In genomic region chr15:92580742-92581383, GRCm38 (mm10) we compare ENCODE assay signal across 16 mouse cellular contexts.
DNase-seq lines count a peak whose midpoint lies in the region; ATAC-seq and TF ChIP-seq lines count a peak whose summit lies in the region.
"Had no signal": no experiment of that assay in that cellular context is flagged by ENCODE, and none has a peak within 500 bp of the region (broad histone marks: within the 10 kb centered on the region; RNA-seq: fewer than 3 reads in every experiment).

No protein-coding gene starts in this region.

- no peak overlapping the region for H3K9ac ChIP-seq in forebrain, postnatal 0 days
- no peak overlapping the region for H3K9ac ChIP-seq in midbrain, embryonic 11.5 days (ENCODE audit: low read length)
- H3K9ac ChIP-seq: kidney, embryonic 15.5 days; liver, embryonic 13.5 days had no signal

- H3K4me2 ChIP-seq in forebrain, postnatal 0 days (ENCODE audit: low read depth) = no peak overlapping the region
- H3K4me2 ChIP-seq in midbrain, embryonic 11.5 days = no peak overlapping the region
- H3K4me2 ChIP-seq: kidney, embryonic 15.5 days; liver, embryonic 13.5 days had no signal

- H3K4me3 ChIP-seq in forebrain, postnatal 0 days (ENCODE audit: low read depth, low read length) = no peak overlapping the region
- H3K4me3 ChIP-seq in midbrain, embryonic 11.5 days (ENCODE audit: low read depth, low read length) = no peak overlapping the region
- H3K4me3 ChIP-seq: heart, adult 2 months; kidney, embryonic 15.5 days; liver, embryonic 13.5 days; myocyte had no signal

- no peak for TF ChIP-seq CTCF in forebrain, postnatal 0 days (IDR thresholded peaks at IDR 0.05; ENCODE audit: low read depth)

- ATAC-seq in forebrain, postnatal 0 days = peak; percentile 53; the same call in 1 of the 2 replicates
- ATAC-seq in midbrain, embryonic 11.5 days (ENCODE audit: low FRiP score) = peak; percentile 79

- no peak overlapping the region for H3K27ac ChIP-seq in forebrain, postnatal 0 days (ENCODE audit: low read depth, low read length)
- H3K27ac ChIP-seq in midbrain, embryonic 11.5 days (ENCODE audit: low read depth, low read length) = no peak overlapping the region
- H3K27ac ChIP-seq: heart, adult 2 months; kidney, embryonic 15.5 days; liver, embryonic 13.5 days had no signal

- peak; percentile 23 to 46 for DNase-seq in left cerebral cortex, postnatal 36 days (ENCODE audit: low spot score in 2 of 2)
- no peak for DNase-seq in left cerebral cortex, adult 11 months (ENCODE audit: low spot score)
- DNase-seq in forebrain, postnatal 0 days = no peak
- DNase-seq in midbrain, embryonic 11.5 days (ENCODE audit: low spot score, missing footprints) = peak; percentile 89
- peak; percentile 90 for DNase-seq in retina, postnatal 1 day
- DNase-seq in kidney, postnatal 14 days = no peak
- DNase-seq in adrenal gland, adult 2 months = no peak
- DNase-seq: adrenal gland, postnatal 25 days; cerebellum, adult 11 months; heart, adult 2 months; layer of hippocampus, adult 9-11 months; liver, embryonic 13.5 days; lung, postnatal 4 days; right cerebral cortex, postnatal 14 days had no signal

- H3K9me3 ChIP-seq in forebrain, postnatal 0 days (ENCODE audit: low read length) = no peaks in the 10 kb centered on the region
- H3K9me3 ChIP-seq in midbrain, embryonic 11.5 days (ENCODE audit: control insufficient read depth, low read length) = no peaks in the 10 kb centered on the region
- H3K9me3 ChIP-seq: kidney, embryonic 15.5 days; liver, embryonic 13.5 days had no signal

- intact Hi-C loops in left cerebral cortex, postnatal 36 days (cut with DNase I) = no loop called here

- no peaks in the 10 kb centered on the region for H3K36me3 ChIP-seq in forebrain, postnatal 0 days (ENCODE audit: insufficient read depth)
- no peaks in the 10 kb centered on the region for H3K36me3 ChIP-seq in midbrain, embryonic 11.5 days (ENCODE audit: control insufficient read depth, insufficient read depth, low read length)
- H3K36me3 ChIP-seq: kidney, embryonic 15.5 days; liver, embryonic 13.5 days had no signal

- H3K4me1 ChIP-seq in forebrain, postnatal 0 days (ENCODE audit: insufficient read depth) = peaks cover 4% of the 10 kb centered on the region; the same call in 1 of the 2 replicates
- peaks cover 9% of the 10 kb centered on the region for H3K4me1 ChIP-seq in midbrain, embryonic 11.5 days (ENCODE audit: control insufficient read depth, insufficient read depth, low read length)
- H3K4me1 ChIP-seq: liver, embryonic 13.5 days had no signal

- no peaks in the 10 kb centered on the region for H3K27me3 ChIP-seq in forebrain, postnatal 0 days (ENCODE audit: insufficient read depth, low read length)
- peaks cover 12% of the 10 kb centered on the region for H3K27me3 ChIP-seq in midbrain, embryonic 11.5 days (ENCODE audit: control insufficient read depth, insufficient read depth, low read length)
- H3K27me3 ChIP-seq: kidney, embryonic 15.5 days; liver, embryonic 13.5 days had no signal

- 24% methylated on average over 9 of the region's 9 CpGs for WGBS in forebrain, postnatal 0 days
- 48% methylated on average over 9 of the region's 9 CpGs for WGBS in midbrain, embryonic 11.5 days

Comparison
In these comparisons a context has a peak if more than half of its experiments do, and no peak if none do; other contexts are left out.
1. DNase-seq: peak in left cerebral cortex, postnatal 36 days (2 of 2), midbrain, embryonic 11.5 days (single experiment) and retina, postnatal 1 day (single experiment); none in left cerebral cortex, adult 11 months (single experiment), forebrain, postnatal 0 days (single experiment), kidney, postnatal 14 days (single experiment) and adrenal gland, adult 2 months (single experiment).